Mouse (Mus musculus) inflammation-experienced regulatory T-cells (primary cell): ENCODE results near the gene D16Ertd472e. TPM values are rescaled to one million over a fixed set of nuclear protein-coding genes. Genes with fewer than 3 reads are reported as not detected.

Experiments used
- polyA plus RNA-seq, 2 experiments: library from polyadenylated mRNA; unstranded; fragments of 100-300 nt; shearing (Covaris generic); gene quantifications; one replicate each; pipeline ENCODE4 v1.2.1; 2017

D16Ertd472e gene
- 10 to 100 TPM; 46.4 to 66.7 TPM for polyA plus RNA-seq

DNA sequence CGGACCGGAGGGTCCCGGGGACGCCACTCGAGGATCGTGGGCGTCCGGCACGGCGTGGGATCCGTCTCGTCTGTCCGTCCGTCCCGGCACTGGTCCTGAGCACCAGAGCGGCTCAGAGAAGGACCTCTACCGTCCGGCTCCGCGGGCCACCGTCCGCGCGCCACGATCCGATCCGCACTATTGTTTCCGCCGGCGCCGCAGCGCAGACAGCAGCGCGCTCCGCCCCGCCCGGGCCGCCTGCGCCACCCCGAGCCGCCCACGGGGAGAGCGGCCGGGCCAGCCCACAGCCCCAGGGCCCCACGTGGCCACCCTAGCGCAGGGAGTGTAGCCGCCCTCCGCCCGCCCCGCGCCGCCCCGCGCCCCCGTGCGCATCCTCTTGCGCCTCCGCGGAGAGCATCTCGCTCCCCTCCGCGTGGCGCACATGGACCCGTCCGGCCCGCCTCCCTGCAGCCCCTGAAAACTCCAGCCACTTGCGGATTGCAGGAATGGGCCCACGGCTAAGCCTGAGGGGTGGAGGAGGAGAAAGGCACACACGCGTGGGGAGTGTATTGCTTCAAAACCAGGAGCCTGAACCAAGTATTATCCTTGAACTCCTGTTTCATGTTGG lies at the start of gene D16Ertd472e:
D16Ertd472e (minus strand) TSS at position 231 of the 607 bp plus-strand sequence.

Other genes starting within 250 kb of the D16Ertd472e start
- gene Btg3, start 199.5 kb downstream of the D16Ertd472e start, polyA plus RNA-seq: 10 to 100 TPM; 55.2 to 65.3 TPM